Mouse (Mus musculus): ENCODE results near the gene Cbx6.

GRCm38 (mm10) chr15:79834881-79835260 is 383 bp upstream of the Cbx6 start:
- TF ChIP-seq CTCF (IDR thresholded peaks at IDR 0.05; ENCODE audit: insufficient read depth, low read depth, low read length) (no peak), POLR2A (IDR thresholded peaks at IDR 0.05; ENCODE audit: insufficient read depth, low read depth, low read length) (no peak)
